In the genomic region with DNA sequence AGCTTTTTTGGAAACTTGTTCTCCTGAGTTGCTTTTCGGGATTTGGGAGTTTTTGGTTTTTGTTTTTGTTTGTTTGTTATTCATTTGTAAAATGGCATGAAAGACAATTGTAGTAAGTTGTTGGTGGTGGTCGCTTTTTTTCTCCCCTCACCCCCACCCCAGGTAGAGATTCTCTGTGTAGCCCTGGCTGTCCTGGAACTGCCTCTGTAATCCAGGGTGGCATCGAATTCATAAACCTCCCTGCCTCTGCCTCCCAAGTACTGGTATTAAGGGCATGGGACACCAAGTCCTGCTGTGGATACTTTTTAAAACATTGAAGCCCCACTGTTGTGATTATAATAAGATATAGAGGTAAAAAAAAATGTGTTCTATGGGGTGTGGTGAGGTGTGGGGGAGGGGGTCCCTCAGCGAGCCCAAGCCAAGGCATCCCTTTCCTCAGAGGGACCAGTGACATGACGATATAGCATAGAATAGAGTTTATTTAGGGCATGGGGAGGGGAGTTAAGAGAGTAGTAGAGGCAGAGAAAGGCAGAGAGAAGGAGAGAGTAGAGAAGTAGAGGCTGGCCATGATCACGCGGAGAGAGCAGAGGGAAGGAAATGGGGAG, we compare ENCODE assay signal across 9 mouse cellular contexts. TPM values are rescaled to one million over a fixed set of nuclear protein-coding genes. Genes with fewer than 3 reads are reported as not detected.
A peak's percentile ranks its signal among the peaks of the same experiment; 100 is the strongest.
DNase-seq lines count a peak whose midpoint lies in the region; ATAC-seq lines count a peak whose summit lies in the region.
"Had no signal": no experiment of that assay in that cellular context is flagged by ENCODE, and none has a peak within 500 bp of the region (broad histone marks: within the 10 kb centered on the region; RNA-seq: fewer than 3 reads in every experiment).

No protein-coding gene starts in this region.

- H3K36me3 ChIP-seq in kidney, embryonic 15.5 days = peaks cover 29% of the 10 kb centered on the region
- H3K36me3 ChIP-seq in forebrain, embryonic 10.5 days (replicated peaks) = peaks cover 30% of the 10 kb centered on the region
- peaks cover 2% of the 10 kb centered on the region; the same call in 1 of the 2 replicates for H3K36me3 ChIP-seq in intestine, embryonic 15.5 days
- H3K36me3 ChIP-seq in midbrain, embryonic 16.5 days (ENCODE audit: control insufficient read depth, insufficient read depth, low read length) = no peaks in the 10 kb centered on the region

- H3K4me3 ChIP-seq in kidney, embryonic 15.5 days (replicated peaks) = peak overlapping the region; percentile 68
- peak overlapping the region; percentile 75 for H3K4me3 ChIP-seq in forebrain, embryonic 10.5 days
- H3K4me3 ChIP-seq in intestine, embryonic 15.5 days (replicated peaks) = peak overlapping the region; percentile 65; the same call in 1 of the 2 replicates
- H3K4me3 ChIP-seq in midbrain, embryonic 16.5 days (ENCODE audit: low read depth, low read length) = peak overlapping the region; percentile 64

- peaks cover 10% of the 10 kb centered on the region for H3K4me1 ChIP-seq in kidney, embryonic 15.5 days
- peaks cover 15% of the 10 kb centered on the region for H3K4me1 ChIP-seq in forebrain, embryonic 10.5 days
- peaks cover 3% of the 10 kb centered on the region; the same call in 1 of the 2 replicates for H3K4me1 ChIP-seq in intestine, embryonic 15.5 days (replicated peaks)
- peaks cover 10% of the 10 kb centered on the region for H3K4me1 ChIP-seq in midbrain, embryonic 16.5 days (ENCODE audit: control insufficient read depth, insufficient read depth, low read length)

- WGBS in kidney, embryonic 15.5 days = 65% methylated on average over 7 of the region's 7 CpGs
- WGBS in forebrain, embryonic 10.5 days = 62% methylated on average over 7 of the region's 7 CpGs
- WGBS in intestine, embryonic 15.5 days = 69% methylated on average over 7 of the region's 7 CpGs
- 60% methylated on average over 7 of the region's 7 CpGs for WGBS in midbrain, embryonic 16.5 days

- no peak overlapping the region for H3K9ac ChIP-seq in kidney, embryonic 15.5 days
- no peak overlapping the region for H3K9ac ChIP-seq in intestine, embryonic 15.5 days
- H3K9ac ChIP-seq in midbrain, embryonic 16.5 days (ENCODE audit: low read depth, low read length) = no peak overlapping the region; the same call in 1 of the 2 replicates

- DNase-seq in kidney, postnatal 4 days = no peak
- no peak for DNase-seq in forebrain, embryonic 10.5 days (ENCODE audit: extremely low spot score, low spot score)
- DNase-seq in ovary, postnatal 14 days (ENCODE audit: low spot score) = no peak
- DNase-seq in right cerebral cortex, adult 18-20 months = no peak
- no peak for DNase-seq in embryo, embryonic 10 days (ENCODE audit: low spot score)

- no peaks in the 10 kb centered on the region for H3K9me3 ChIP-seq in kidney, embryonic 15.5 days (replicated peaks)
- H3K9me3 ChIP-seq in forebrain, embryonic 10.5 days = peaks cover 3% of the 10 kb centered on the region; the same call in 1 of the 2 replicates
- no peaks in the 10 kb centered on the region for H3K9me3 ChIP-seq in intestine, embryonic 15.5 days
- H3K9me3 ChIP-seq in midbrain, embryonic 16.5 days (replicated peaks; ENCODE audit: control insufficient read depth, low read length, poor library complexity, severe bottlenecking) = no peaks in the 10 kb centered on the region

- ATAC-seq in kidney, embryonic 15.5 days (replicated peaks; ENCODE audit: low FRiP score) = peak; percentile 47; the same call in 1 of the 2 replicates
- peak; percentile 37; the same call in 1 of the 2 replicates for ATAC-seq in intestine, embryonic 15.5 days
- ATAC-seq in midbrain, embryonic 16.5 days = peak; percentile 79
- ATAC-seq: inflammation-experienced regulatory T-cells, adult 6 months had no signal

- peak overlapping the region; percentile 74 for H3K4me2 ChIP-seq in kidney, embryonic 15.5 days
- peak overlapping the region; percentile 67 for H3K4me2 ChIP-seq in intestine, embryonic 15.5 days (replicated peaks)
- H3K4me2 ChIP-seq in midbrain, embryonic 16.5 days (ENCODE audit: low read length) = peak overlapping the region; percentile 69

- H3K27me3 ChIP-seq in kidney, embryonic 15.5 days = 0 out of 2 replicates have a peak, but pooled peaks cover 4% of the 10 kb centered on the region
- no peaks in the 10 kb centered on the region for H3K27me3 ChIP-seq in forebrain, embryonic 10.5 days (ENCODE audit: poor library complexity, severe bottlenecking)
- H3K27me3 ChIP-seq in intestine, embryonic 15.5 days (replicated peaks) = no peaks in the 10 kb centered on the region
- no peaks in the 10 kb centered on the region for H3K27me3 ChIP-seq in midbrain, embryonic 16.5 days (ENCODE audit: control insufficient read depth, insufficient read depth, low read depth, low read length)

- H3K27ac ChIP-seq in kidney, embryonic 15.5 days = no peak overlapping the region
- no peak overlapping the region for H3K27ac ChIP-seq in forebrain, embryonic 10.5 days
- H3K27ac ChIP-seq in intestine, embryonic 15.5 days = no peak overlapping the region
- no peak overlapping the region for H3K27ac ChIP-seq in midbrain, embryonic 16.5 days (ENCODE audit: low read length)

RNA-seq across cellular contexts. Expression of a gene that starts 2.9 kb away (rescaled TPM):
- 11.0 and 11.1 TPM in 2 replicates for polyA plus RNA-seq in kidney, embryonic 15.5 days (2015; fragmentation: Nextera tagmentation; extraction: Ambion mirVana)
- 9.2 and 11.3 TPM in 2 replicates for polyA plus RNA-seq in forebrain, embryonic 10.5 days (2016; fragmentation: Nextera tagmentation; extraction: Ambion mirVana)
- polyA plus RNA-seq in intestine, embryonic 15.5 days (2015; fragmentation: Nextera tagmentation; extraction: Ambion mirVana) = 7.4 and 7.9 TPM in 2 replicates
- polyA plus RNA-seq in midbrain, embryonic 16.5 days (2015; fragmentation: Nextera tagmentation; extraction: Ambion mirVana) = 4.9 and 5.4 TPM in 2 replicates

RNA-seq across cellular contexts. Expression of a gene that starts 29.0 kb away (rescaled TPM):
- polyA plus RNA-seq in kidney, embryonic 15.5 days (2015; fragmentation: Nextera tagmentation; extraction: Ambion mirVana) = 5.6 and 6.1 TPM in 2 replicates
- polyA plus RNA-seq in forebrain, embryonic 10.5 days (2016; fragmentation: Nextera tagmentation; extraction: Ambion mirVana) = 5.4 and 7.1 TPM in 2 replicates
- polyA plus RNA-seq in intestine, embryonic 15.5 days (2015; fragmentation: Nextera tagmentation; extraction: Ambion mirVana) = 4.3 and 4.5 TPM in 2 replicates
- polyA plus RNA-seq in midbrain, embryonic 16.5 days (2015; fragmentation: Nextera tagmentation; extraction: Ambion mirVana) = 4.3 and 5.5 TPM in 2 replicates

RNA-seq across cellular contexts. Expression of a gene that starts 33.5 kb away (rescaled TPM):
- polyA plus RNA-seq in kidney, embryonic 15.5 days (2015; fragmentation: Nextera tagmentation; extraction: Ambion mirVana) = 5.7 and 6.8 TPM in 2 replicates
- 4.9 and 6.3 TPM in 2 replicates for polyA plus RNA-seq in forebrain, embryonic 10.5 days (2016; fragmentation: Nextera tagmentation; extraction: Ambion mirVana)
- 3.8 TPM in 2 replicates for polyA plus RNA-seq in intestine, embryonic 15.5 days (2015; fragmentation: Nextera tagmentation; extraction: Ambion mirVana)
- polyA plus RNA-seq in midbrain, embryonic 16.5 days (2015; fragmentation: Nextera tagmentation; extraction: Ambion mirVana) = 4.8 and 5.3 TPM in 2 replicates

RNA-seq across cellular contexts. Expression of a gene that starts 46.2 kb away (rescaled TPM):
- 3.6 and 4.2 TPM in 2 replicates for polyA plus RNA-seq in kidney, embryonic 15.5 days (2015; fragmentation: Nextera tagmentation; extraction: Ambion mirVana)
- polyA plus RNA-seq in forebrain, embryonic 10.5 days (2016; fragmentation: Nextera tagmentation; extraction: Ambion mirVana) = 2.2 and 2.7 TPM in 2 replicates
- polyA plus RNA-seq in intestine, embryonic 15.5 days (2015; fragmentation: Nextera tagmentation; extraction: Ambion mirVana) = 2.8 and 3.1 TPM in 2 replicates
- 6.7 and 6.9 TPM in 2 replicates for polyA plus RNA-seq in midbrain, embryonic 16.5 days (2015; fragmentation: Nextera tagmentation; extraction: Ambion mirVana)
